Mouse (Mus musculus): ENCODE results near the gene Nprl2. TPM values are rescaled to one million over a fixed set of nuclear protein-coding genes. Genes with fewer than 3 reads are reported as not detected.
"Not testable (repeated sequence)": the region's sequence is repeated elsewhere in the genome, so short reads cannot be mapped to it uniquely, and the experiment has no call there.

The Nprl2 gene
- polyA plus RNA-seq, 1 experiment from 2014 or later: 40.8 TPM

DNA sequence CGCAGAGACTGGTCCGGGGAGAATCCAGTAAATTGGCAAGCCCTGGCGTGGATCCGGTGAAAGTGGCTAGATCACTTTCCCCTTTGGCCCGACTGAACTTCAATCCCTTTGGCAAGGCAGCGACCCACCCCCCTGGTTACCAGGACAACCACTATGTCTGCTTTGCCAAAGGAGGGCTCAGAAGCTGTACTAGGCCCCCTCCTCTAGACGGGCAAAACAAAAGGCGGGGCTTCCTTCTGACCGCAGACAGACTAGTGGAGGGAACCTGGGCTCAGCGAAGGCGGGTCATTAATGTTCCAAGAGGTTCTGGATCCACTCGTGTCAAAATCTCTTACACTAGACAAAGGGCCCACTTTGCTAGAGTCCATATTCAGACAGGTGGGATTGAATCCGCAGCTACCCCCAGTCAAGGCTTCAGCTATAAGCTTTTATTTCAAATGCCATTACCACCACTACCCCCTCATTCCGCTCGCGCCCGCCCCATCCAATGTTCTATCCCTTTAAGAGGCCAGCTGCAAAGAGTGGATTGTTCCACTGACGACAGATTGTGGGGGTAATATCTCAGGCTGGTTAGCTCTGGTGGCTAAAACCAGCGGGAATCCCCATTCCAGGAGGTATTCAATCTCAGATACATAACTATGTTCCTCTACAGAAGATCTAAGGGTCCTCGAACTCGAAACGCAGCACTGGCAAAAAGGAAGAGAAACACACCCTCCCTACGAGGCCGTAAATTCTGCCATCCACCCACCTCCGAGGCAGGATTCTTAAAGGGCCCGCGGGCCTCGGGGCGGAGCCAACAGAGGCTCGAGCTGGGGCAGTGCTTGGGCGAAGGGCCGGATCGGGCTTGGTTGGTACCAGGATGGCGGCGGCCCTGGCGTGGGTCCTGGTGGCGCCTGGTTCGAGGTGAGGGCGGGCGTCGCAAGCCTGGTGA lies 26.6 kb downstream of the Nprl2 start:
- no peaks in the 10 kb centered on the region for H3K9me3 ChIP-seq (replicated peaks; ENCODE audit: control insufficient read depth, low read length)
- H3K27ac ChIP-seq (ENCODE audit: low read length): peak overlapping the region; percentile 89
- H3K4me2 ChIP-seq (ENCODE audit: low read depth, low read length): peak overlapping the region; percentile 90
- no peaks in the 10 kb centered on the region for H3K27me3 ChIP-seq (ENCODE audit: control insufficient read depth, insufficient read depth, low read length)
- peaks cover 48% of the 10 kb centered on the region for H3K4me1 ChIP-seq (ENCODE audit: control insufficient read depth, insufficient read depth, low read length)
- under 1% methylated on average over 41 of the region's 41 CpGs for WGBS
- peak overlapping the region; percentile 92 for H3K4me3 ChIP-seq (replicated peaks; ENCODE audit: low read length)
- H3K36me3 ChIP-seq (ENCODE audit: control insufficient read depth, insufficient read depth, low read length): peaks cover 13% of the 10 kb centered on the region
- ATAC-seq (ENCODE audit: insufficient read depth, low FRiP score): peak; percentile 84
- H3K9ac ChIP-seq (ENCODE audit: low read length): peak overlapping the region; percentile 89

DNA sequence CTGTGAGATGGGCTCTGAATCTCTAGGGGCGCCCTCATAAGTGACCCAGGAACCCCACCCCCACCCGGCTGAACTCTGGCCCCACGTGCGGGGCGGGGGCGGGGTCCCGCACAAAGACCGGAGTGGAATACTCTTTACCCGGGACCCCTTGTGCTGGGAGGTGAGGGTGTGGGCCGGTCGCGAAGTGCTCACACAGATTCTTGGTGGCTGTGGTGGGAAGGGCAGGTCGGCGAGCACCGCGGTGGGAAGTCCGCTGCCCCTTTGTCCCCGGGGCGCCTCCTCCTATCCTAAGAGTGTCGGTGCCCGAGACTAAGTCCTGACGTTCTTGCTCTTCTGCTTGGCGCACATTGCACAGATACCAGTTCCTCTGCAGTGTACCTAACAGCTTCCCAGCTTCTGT lies 27.2 kb downstream of the Nprl2 start:
- Histone ChIP-seq H3K9me3 (replicated peaks; ENCODE audit: control insufficient read depth, low read length) (no peaks in the 10 kb centered on the region), H3K4me1 (ENCODE audit: control insufficient read depth, insufficient read depth, low read length) (peaks cover 42% of the 10 kb centered on the region), H3K27me3 (ENCODE audit: control insufficient read depth, insufficient read depth, low read length) (no peaks in the 10 kb centered on the region), H3K9ac (ENCODE audit: low read length) (peak overlapping the region; percentile 89), H3K4me2 (ENCODE audit: low read depth, low read length) (peak overlapping the region; percentile 90), H3K36me3 (ENCODE audit: control insufficient read depth, insufficient read depth, low read length) (peaks cover 15% of the 10 kb centered on the region), H3K27ac (ENCODE audit: low read length) (peak overlapping the region; percentile 89), H3K4me3 (replicated peaks; ENCODE audit: low read length) (peak overlapping the region; percentile 92)
- WGBS: 0% methylated on average over 23 of the region's 23 CpGs
- ATAC-seq (ENCODE audit: insufficient read depth, low FRiP score): peak; percentile 15; the same call in 1 of the 2 replicates

DNA sequence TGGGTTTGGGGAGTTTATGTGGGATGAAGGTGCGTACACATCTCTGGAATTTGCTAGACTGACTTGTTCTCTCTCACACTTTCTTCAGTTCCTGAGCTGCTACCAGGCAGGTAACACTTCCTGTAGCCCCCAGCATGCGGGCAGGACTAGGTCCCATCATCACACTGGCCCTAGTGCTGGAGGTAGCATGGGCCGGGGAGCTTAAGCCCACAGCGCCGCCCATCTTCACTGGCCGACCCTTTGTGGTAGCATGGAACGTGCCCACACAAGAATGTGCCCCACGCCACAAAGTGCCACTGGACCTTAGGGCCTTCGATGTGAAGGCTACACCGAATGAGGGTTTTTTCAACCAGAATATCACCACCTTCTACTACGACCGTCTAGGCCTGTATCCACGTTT lies 28.0 kb downstream of the Nprl2 start:
- H3K9me3 ChIP-seq (replicated peaks; ENCODE audit: control insufficient read depth, low read length): no peaks in the 10 kb centered on the region
- H3K27me3 ChIP-seq (ENCODE audit: control insufficient read depth, insufficient read depth, low read length): no peaks in the 10 kb centered on the region
- peak overlapping the region; percentile 89 for H3K9ac ChIP-seq (ENCODE audit: low read length)
- peaks cover 40% of the 10 kb centered on the region for H3K4me1 ChIP-seq (ENCODE audit: control insufficient read depth, insufficient read depth, low read length)
- ATAC-seq (ENCODE audit: insufficient read depth, low FRiP score): no peak
- peak overlapping the region; percentile 90 for H3K4me2 ChIP-seq (ENCODE audit: low read depth, low read length)
- H3K36me3 ChIP-seq (ENCODE audit: control insufficient read depth, insufficient read depth, low read length): peaks cover 15% of the 10 kb centered on the region
- H3K4me3 ChIP-seq (replicated peaks; ENCODE audit: low read length): peak overlapping the region; percentile 92
- H3K27ac ChIP-seq (ENCODE audit: low read length): peak overlapping the region; percentile 89; the same call in 1 of the 2 replicates
- 34% methylated on average over 13 of the region's 13 CpGs for WGBS

DNA sequence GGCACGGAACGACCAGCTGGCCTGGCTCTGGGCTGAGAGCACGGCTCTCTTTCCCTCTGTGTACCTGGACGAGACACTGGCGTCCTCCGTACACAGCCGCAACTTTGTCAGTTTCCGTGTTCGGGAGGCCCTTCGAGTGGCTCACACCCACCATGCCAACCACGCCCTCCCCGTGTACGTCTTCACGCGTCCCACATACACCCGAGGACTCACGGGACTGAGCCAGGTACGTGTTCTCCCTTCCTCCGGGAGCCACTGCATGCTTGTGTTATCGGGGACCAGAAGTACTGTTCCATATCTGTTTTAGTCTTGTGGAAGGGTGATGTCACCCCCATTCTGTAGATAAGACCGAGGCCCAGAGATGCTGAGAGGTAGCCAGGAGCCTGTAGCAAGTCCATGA lies 28.8 kb downstream of the Nprl2 start:
- 75% methylated on average over 21 of the region's 21 CpGs for WGBS
- H3K36me3 ChIP-seq (ENCODE audit: control insufficient read depth, insufficient read depth, low read length): peaks cover 15% of the 10 kb centered on the region
- peak overlapping the region; percentile 89 for H3K9ac ChIP-seq (ENCODE audit: low read length)
- peak overlapping the region; percentile 92 for H3K4me3 ChIP-seq (replicated peaks; ENCODE audit: low read length)
- H3K27ac ChIP-seq (ENCODE audit: low read length): peak overlapping the region; percentile 89
- no peaks in the 10 kb centered on the region for H3K9me3 ChIP-seq (replicated peaks; ENCODE audit: control insufficient read depth, low read length)
- H3K4me1 ChIP-seq (ENCODE audit: control insufficient read depth, insufficient read depth, low read length): peaks cover 41% of the 10 kb centered on the region
- H3K27me3 ChIP-seq (ENCODE audit: control insufficient read depth, insufficient read depth, low read length): no peaks in the 10 kb centered on the region
- ATAC-seq (ENCODE audit: insufficient read depth, low FRiP score): no peak
- H3K4me2 ChIP-seq (ENCODE audit: low read depth, low read length): peak overlapping the region; percentile 90

DNA sequence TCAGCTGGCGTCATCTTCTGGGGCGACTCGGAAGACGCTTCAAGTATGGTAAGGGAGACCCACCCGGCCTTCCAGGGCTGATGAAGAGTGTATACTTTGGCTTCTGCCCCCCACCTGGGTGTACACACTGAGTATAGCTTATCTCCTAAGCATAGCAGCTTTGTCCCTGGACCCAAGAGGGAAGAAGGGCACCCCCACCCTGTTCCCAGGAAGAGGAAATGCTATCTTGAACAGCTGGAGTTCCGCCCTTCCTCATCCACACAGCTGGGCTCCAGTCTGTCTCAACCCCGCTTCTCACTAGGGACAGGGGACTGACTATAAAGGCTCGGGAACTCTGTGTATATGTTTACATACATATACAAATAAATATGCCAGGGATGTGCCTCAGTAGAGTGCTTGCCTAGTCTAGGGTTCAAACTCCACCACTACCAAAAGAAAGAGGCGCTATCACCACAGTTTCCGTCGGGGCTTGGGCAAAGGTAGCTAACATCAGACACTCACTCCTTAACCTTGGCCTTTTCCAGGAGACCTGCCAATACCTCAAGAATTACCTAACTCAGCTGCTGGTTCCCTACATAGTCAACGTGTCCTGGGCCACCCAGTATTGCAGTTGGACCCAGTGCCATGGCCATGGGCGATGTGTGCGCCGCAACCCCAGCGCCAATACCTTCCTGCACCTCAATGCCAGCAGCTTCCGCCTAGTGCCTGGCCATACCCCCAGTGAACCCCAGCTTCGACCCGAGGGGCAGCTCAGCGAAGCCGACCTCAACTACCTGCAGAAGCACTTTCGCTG lies 29.7 kb downstream of the Nprl2 start:
- Histone ChIP-seq H3K27ac (ENCODE audit: low read length) (peak overlapping the region; percentile 89; the same call in 1 of the 2 replicates), H3K4me1 (ENCODE audit: control insufficient read depth, insufficient read depth, low read length) (peaks cover 47% of the 10 kb centered on the region), H3K9me3 (replicated peaks; ENCODE audit: control insufficient read depth, low read length) (no peaks in the 10 kb centered on the region), H3K36me3 (ENCODE audit: control insufficient read depth, insufficient read depth, low read length) (peaks cover 15% of the 10 kb centered on the region), H3K4me2 (ENCODE audit: low read depth, low read length) (peak overlapping the region; percentile 90), H3K4me3 (replicated peaks; ENCODE audit: low read length) (peak overlapping the region; percentile 92; the same call in 1 of the 2 replicates), H3K9ac (ENCODE audit: low read length) (0 out of 2 replicates have a peak overlapping the region, but pooled peaks have one; percentile 8), H3K27me3 (ENCODE audit: control insufficient read depth, insufficient read depth, low read length) (no peaks in the 10 kb centered on the region)
- ATAC-seq (ENCODE audit: insufficient read depth, low FRiP score): no peak
- WGBS: 84% methylated on average over 22 of the region's 22 CpGs

DNA sequence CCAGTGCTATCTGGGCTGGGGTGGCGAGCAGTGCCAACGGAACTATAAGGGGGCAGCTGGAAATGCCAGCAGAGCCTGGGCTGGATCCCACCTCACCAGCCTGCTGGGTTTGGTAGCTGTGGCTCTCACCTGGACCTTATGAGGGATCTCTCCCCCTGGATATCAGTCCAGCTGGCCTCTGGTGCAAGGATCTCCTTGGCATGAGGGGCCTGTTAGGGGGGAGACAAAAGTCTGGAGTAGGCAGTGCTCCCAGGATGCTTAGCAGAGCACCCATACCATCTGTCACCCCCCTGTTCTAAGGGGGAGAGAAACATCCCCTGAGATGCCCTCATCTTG lies 30.3 kb downstream of the Nprl2 start:
- ATAC-seq (ENCODE audit: insufficient read depth, low FRiP score): no peak
- 94% methylated on average over 2 of the region's 2 CpGs for WGBS
- H3K27me3 ChIP-seq (ENCODE audit: control insufficient read depth, insufficient read depth, low read length): no peaks in the 10 kb centered on the region
- no peak overlapping the region for H3K4me2 ChIP-seq (ENCODE audit: low read depth, low read length)
- peaks cover 15% of the 10 kb centered on the region for H3K36me3 ChIP-seq (ENCODE audit: control insufficient read depth, insufficient read depth, low read length)
- no peak overlapping the region for H3K4me3 ChIP-seq (replicated peaks; ENCODE audit: low read length)
- no peaks in the 10 kb centered on the region for H3K9me3 ChIP-seq (replicated peaks; ENCODE audit: control insufficient read depth, low read length)
- no peak overlapping the region for H3K27ac ChIP-seq (ENCODE audit: low read length)
- H3K9ac ChIP-seq (ENCODE audit: low read length): no peak overlapping the region
- peaks cover 46% of the 10 kb centered on the region for H3K4me1 ChIP-seq (ENCODE audit: control insufficient read depth, insufficient read depth, low read length)

DNA sequence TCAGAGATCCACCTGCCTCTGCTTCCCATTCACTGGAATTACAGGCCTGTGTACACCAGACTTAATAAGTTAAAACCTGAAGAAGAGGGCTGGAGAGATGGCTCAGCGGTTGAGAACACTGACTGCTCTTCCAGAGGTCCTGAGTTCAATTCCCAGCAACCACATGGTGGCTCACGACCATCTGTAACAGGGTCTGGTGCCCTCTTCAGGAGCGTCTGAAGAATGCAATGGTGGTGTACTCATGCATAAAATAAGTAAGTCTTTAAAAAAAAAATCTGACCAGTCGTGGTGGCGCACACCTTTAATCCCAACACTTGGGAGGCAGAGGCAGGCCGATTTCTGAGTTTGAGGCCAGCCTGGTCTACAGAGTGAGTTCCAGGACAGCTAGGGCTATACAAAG lies 31.7 kb downstream of the Nprl2 start:
- not testable (repeated sequence) for H3K4me2 ChIP-seq (ENCODE audit: low read depth, low read length); H3K9me3 ChIP-seq (replicated peaks; ENCODE audit: control insufficient read depth, low read length); H3K27me3 ChIP-seq (ENCODE audit: control insufficient read depth, insufficient read depth, low read length); H3K4me3 ChIP-seq (replicated peaks; ENCODE audit: low read length); H3K9ac ChIP-seq (ENCODE audit: low read length); ATAC-seq (ENCODE audit: insufficient read depth, low FRiP score); H3K27ac ChIP-seq (ENCODE audit: low read length)
- WGBS: 85% methylated on average over 6 of the region's 6 CpGs
- Histone ChIP-seq H3K4me1 (ENCODE audit: control insufficient read depth, insufficient read depth, low read length) (peaks cover 39% of the 10 kb centered on the region), H3K36me3 (ENCODE audit: control insufficient read depth, insufficient read depth, low read length) (peaks cover 15% of the 10 kb centered on the region)

DNA sequence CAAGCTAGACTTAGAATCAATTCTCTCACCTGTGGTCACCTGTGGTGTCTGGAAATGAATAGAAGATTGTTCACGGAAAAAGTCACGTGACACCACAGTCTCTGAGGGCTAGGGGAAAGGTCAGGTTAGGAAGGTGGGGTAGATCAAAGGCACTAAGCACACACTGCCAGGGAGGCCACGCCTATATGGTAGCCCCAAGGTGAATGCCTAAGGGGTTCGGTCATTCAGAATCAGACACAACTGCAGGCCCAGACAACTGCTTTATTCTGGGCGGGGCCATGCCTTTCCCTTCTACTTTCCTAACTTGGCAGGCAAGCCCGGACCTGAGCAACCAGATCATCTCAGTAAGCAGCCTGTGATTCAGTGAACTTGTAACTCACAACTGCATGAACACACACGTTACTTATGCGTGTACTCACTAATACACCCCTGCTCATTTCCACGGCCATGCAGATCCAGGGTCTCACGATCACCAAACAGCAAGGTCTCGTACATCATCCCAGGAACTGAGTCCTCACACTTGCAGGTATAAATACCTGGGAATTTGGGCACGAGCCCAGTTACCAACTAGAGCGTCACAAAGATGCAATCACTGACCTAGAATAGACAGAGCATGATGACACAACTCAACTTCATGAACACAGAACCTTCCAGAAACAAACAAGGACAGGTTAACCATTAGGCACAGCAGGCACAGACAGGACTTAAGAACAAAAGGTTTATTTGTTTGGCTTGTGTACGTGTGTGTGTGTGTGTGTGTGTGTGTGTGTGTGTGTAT lies 33.7 kb downstream of the Nprl2 start:
- 62% methylated on average over 14 of the region's 14 CpGs for WGBS
- Histone ChIP-seq H3K4me1 (ENCODE audit: control insufficient read depth, insufficient read depth, low read length) (peaks cover 38% of the 10 kb centered on the region), H3K4me3 (replicated peaks; ENCODE audit: low read length) (no peak overlapping the region), H3K36me3 (ENCODE audit: control insufficient read depth, insufficient read depth, low read length) (peaks cover 15% of the 10 kb centered on the region), H3K9me3 (replicated peaks; ENCODE audit: control insufficient read depth, low read length) (no peaks in the 10 kb centered on the region), H3K9ac (ENCODE audit: low read length) (peak overlapping the region; percentile 67; the same call in 1 of the 2 replicates), H3K4me2 (ENCODE audit: low read depth, low read length) (peak overlapping the region; percentile 56), H3K27ac (ENCODE audit: low read length) (peak overlapping the region; percentile 89), H3K27me3 (ENCODE audit: control insufficient read depth, insufficient read depth, low read length) (no peaks in the 10 kb centered on the region)
- ATAC-seq (ENCODE audit: insufficient read depth, low FRiP score): peak; percentile 76
